7 mouse cellular contexts compared by ENCODE assay signal in the genomic region with DNA sequence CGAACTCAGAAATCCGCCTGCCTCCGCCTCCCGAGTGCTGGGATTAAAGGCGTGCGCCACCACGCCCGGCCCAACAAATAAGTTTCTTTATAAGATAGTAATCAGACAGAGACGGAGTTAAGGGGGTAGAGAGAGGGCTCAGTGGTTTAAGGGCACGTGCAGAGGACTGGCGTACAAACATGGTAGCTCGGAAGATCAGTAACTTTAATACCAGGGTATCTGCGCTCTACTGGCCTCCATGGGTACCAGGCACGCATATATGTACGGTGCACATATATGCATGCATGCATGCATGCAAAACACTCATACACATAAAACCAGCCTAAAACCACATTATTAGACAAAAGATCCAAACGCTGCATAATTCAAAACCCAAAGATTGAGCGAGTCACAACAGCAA. TPM values are rescaled to one million over a fixed set of nuclear protein-coding genes. Genes with fewer than 3 reads are reported as not detected.
A peak's percentile ranks its signal among the peaks of the same experiment; 100 is the strongest.
DNase-seq lines count a peak whose midpoint lies in the region; ATAC-seq and TF ChIP-seq lines count a peak whose summit lies in the region.

No protein-coding gene starts in this region.

- no peak for DNase-seq in liver, adult 2 months (ENCODE audit: extremely low read depth, low read depth, low spot score)
- DNase-seq in liver, result no peak
- no peak for DNase-seq in midbrain, embryonic 14.5 days
- no peak for DNase-seq in gastrocnemius, postnatal 36 days

- WGBS in liver, adult 2 months, result 49% methylated on average over 17 of the region's 17 CpGs
- WGBS in embryonic facial prominence, embryonic 12.5 days, result 52% methylated on average over 17 of the region's 17 CpGs
- WGBS in hindbrain, embryonic 12.5 days, result 51% methylated on average over 17 of the region's 17 CpGs
- 50% methylated on average over 17 of the region's 17 CpGs for WGBS in midbrain, embryonic 14.5 days

- no peak for TF ChIP-seq CTCF in liver, adult 2 months (IDR thresholded peaks at IDR 0.05; ENCODE audit: low read depth, low read length)

- no peaks in the 10 kb centered on the region for H3K9me3 ChIP-seq in embryonic facial prominence, embryonic 12.5 days
- H3K9me3 ChIP-seq in hindbrain, embryonic 12.5 days (replicated peaks), result no peaks in the 10 kb centered on the region
- no peaks in the 10 kb centered on the region for H3K9me3 ChIP-seq in midbrain, embryonic 14.5 days (ENCODE audit: control insufficient read depth, low read length)

- H3K27ac ChIP-seq in liver, adult 2 months (replicated peaks; ENCODE audit: insufficient read depth, low read depth, low read length), result peak overlapping the region; percentile 81
- H3K27ac ChIP-seq in embryonic facial prominence, embryonic 12.5 days, result peak overlapping the region; percentile 95
- H3K27ac ChIP-seq in hindbrain, embryonic 12.5 days, result peak overlapping the region; percentile 97
- peak overlapping the region; percentile 95 for H3K27ac ChIP-seq in midbrain, embryonic 14.5 days (replicated peaks; ENCODE audit: low read depth, low read length)

- H3K4me3 ChIP-seq in liver, adult 2 months (ENCODE audit: insufficient read depth, low read depth, low read length), result peak overlapping the region; percentile 59
- peak overlapping the region; percentile 92 for H3K4me3 ChIP-seq in embryonic facial prominence, embryonic 12.5 days
- peak overlapping the region; percentile 90 for H3K4me3 ChIP-seq in hindbrain, embryonic 12.5 days
- peak overlapping the region; percentile 90 for H3K4me3 ChIP-seq in midbrain, embryonic 14.5 days (replicated peaks; ENCODE audit: low read depth, low read length)

- no peak for TF ChIP-seq POLR2A in liver, adult 2 months (IDR thresholded peaks at IDR 0.05; ENCODE audit: extremely low read depth, insufficient read depth, low read length)

- peaks cover 2% of the 10 kb centered on the region; the same call in 1 of the 2 replicates for H3K36me3 ChIP-seq in liver, adult 2 months (ENCODE audit: control insufficient read depth, insufficient read depth, low read length)
- H3K36me3 ChIP-seq in embryonic facial prominence, embryonic 12.5 days, result peaks cover 3% of the 10 kb centered on the region; the same call in 1 of the 2 replicates
- peaks cover 9% of the 10 kb centered on the region; the same call in 1 of the 2 replicates for H3K36me3 ChIP-seq in hindbrain, embryonic 12.5 days
- peaks cover 2% of the 10 kb centered on the region for H3K36me3 ChIP-seq in midbrain, embryonic 14.5 days (ENCODE audit: control insufficient read depth, insufficient read depth, low read length)

- H3K9ac ChIP-seq in liver, adult 2 months (ENCODE audit: low read depth, low read length), result peak overlapping the region; percentile 71
- H3K9ac ChIP-seq in embryonic facial prominence, embryonic 12.5 days, result peak overlapping the region; percentile 92
- peak overlapping the region; percentile 96 for H3K9ac ChIP-seq in hindbrain, embryonic 12.5 days
- H3K9ac ChIP-seq in midbrain, embryonic 14.5 days (replicated peaks; ENCODE audit: low read length), result peak overlapping the region; percentile 96

- no peaks in the 10 kb centered on the region for H3K27me3 ChIP-seq in liver, adult 2 months (ENCODE audit: control insufficient read depth, insufficient read depth, low read length)
- no peaks in the 10 kb centered on the region for H3K27me3 ChIP-seq in embryonic facial prominence, embryonic 12.5 days
- no peaks in the 10 kb centered on the region for H3K27me3 ChIP-seq in hindbrain, embryonic 12.5 days
- H3K27me3 ChIP-seq in midbrain, embryonic 14.5 days (ENCODE audit: control insufficient read depth, insufficient read depth, low read length), result no peaks in the 10 kb centered on the region

- peak overlapping the region; percentile 72 for H3K4me2 ChIP-seq in embryonic facial prominence, embryonic 12.5 days (replicated peaks)
- peak overlapping the region; percentile 76 for H3K4me2 ChIP-seq in hindbrain, embryonic 12.5 days (replicated peaks)
- H3K4me2 ChIP-seq in midbrain, embryonic 14.5 days (ENCODE audit: low read length), result peak overlapping the region; percentile 78

- H3K4me1 ChIP-seq in liver, adult 2 months (ENCODE audit: control insufficient read depth, insufficient read depth, low read length), result peaks cover 7% of the 10 kb centered on the region
- H3K4me1 ChIP-seq in embryonic facial prominence, embryonic 12.5 days, result peaks cover 8% of the 10 kb centered on the region
- H3K4me1 ChIP-seq in hindbrain, embryonic 12.5 days, result peaks cover 12% of the 10 kb centered on the region
- peaks cover 13% of the 10 kb centered on the region for H3K4me1 ChIP-seq in midbrain, embryonic 14.5 days (ENCODE audit: control insufficient read depth, insufficient read depth, low read length)

- intact Hi-C loops in gastrocnemius, postnatal 36 days (cut with DNase I), result no loop called here

- no peak for ATAC-seq in embryonic facial prominence, embryonic 12.5 days (ENCODE audit: insufficient number of reproducible peaks, insufficient read depth, low FRiP score, low TSS enrichment)
- peak; percentile 46 for ATAC-seq in hindbrain, embryonic 12.5 days (ENCODE audit: low FRiP score)
- ATAC-seq in midbrain, embryonic 14.5 days (ENCODE audit: low FRiP score, low TSS enrichment), result peak; percentile 26; the same call in 1 of the 2 replicates
- ATAC-seq in megakaryocyte progenitor cell, adult 5-6 weeks (replicated peaks; ENCODE audit: poor library complexity), result no peak

- H3K79me2 ChIP-seq in liver, adult 2 months (ENCODE audit: control insufficient read depth, insufficient read depth, low read length), result peaks cover 21% of the 10 kb centered on the region; the same call in 1 of the 2 replicates

RNA-seq across cellular contexts. Expression of gene Ifnar1, which starts 0.7 kb away (rescaled TPM):
- total RNA-seq in liver, adult 2 months (2014; rRNA removed), result 26.4 and 28.3 TPM in 2 replicates
- polyA plus RNA-seq in liver, adult 2 months (2012; rRNA removed), result 11.9 and 14.0 TPM in 2 replicates
- polyA plus RNA-seq in embryonic facial prominence, embryonic 12.5 days (2016; fragmentation: Nextera tagmentation; extraction: Ambion mirVana), result 69.3 and 71.6 TPM in 2 replicates
- polyA plus RNA-seq in hindbrain, embryonic 12.5 days (2016; fragmentation: Nextera tagmentation; extraction: Ambion mirVana), result 60.7 and 65.4 TPM in 2 replicates
- polyA plus RNA-seq in midbrain, embryonic 14.5 days (2014; fragmentation: Nextera tagmentation; extraction: Ambion mirVana), result 38.8 and 56.1 TPM in 2 replicates
- 10 to 100 TPM in 1 of 2 experiments, 1 to 10 TPM in 1; 9.6 to 11.3 TPM for total RNA-seq in gastrocnemius, postnatal 36 days (2021)
- 32.2 and 33.3 TPM in 2 replicates for total RNA-seq in megakaryocyte progenitor cell, adult 5-6 weeks (2015)
- total RNA-seq in megakaryocyte progenitor cell, adult 5-6 weeks (2017), result 34.7 and 36.3 TPM in 2 replicates

Comparison
In these comparisons a context has a peak if more than half of its experiments do, and no peak if none do; other contexts are left out.
1. ATAC-seq: peak in hindbrain, embryonic 12.5 days (single experiment) and midbrain, embryonic 14.5 days (single experiment); none in embryonic facial prominence, embryonic 12.5 days (single experiment) and megakaryocyte progenitor cell, adult 5-6 weeks (single experiment).
2. Peak in every context shown above with its lines, with median percentiles within 50 percentile points of each other: H3K27ac ChIP-seq, H3K4me3 ChIP-seq, H3K9ac ChIP-seq and H3K4me2 ChIP-seq.